Mouse (Mus musculus) kidney, postnatal 0 days (tissue): ENCODE measurements at regions not wholly inside any gene's neighbourhood (a gene's known extent, or its start where the extent isn't known, plus 50 kb on each side); places are given as distances from the start of the nearest gene placed in this dataset.

Experiments used
- ATAC-seq: fragments of 200-750 bp; cut with Nextera tagmentation; replicated peaks from 2 replicates; pipeline ENCODE4 v1.8.0; 2017; ENCODE audit warnings: low read depth, moderate number of reproducible peaks, moderate TSS enrichment, moderate library complexity; ENCODE audit not compliant: low FRiP score
- DNase-seq: peaks from one replicate; pipeline ENCODE4 v3.0.0-alpha.2; 2016; ENCODE audit warnings: low spot score
- H3K27ac ChIP-seq: fragments of 300-500 bp; sonication (generic); 2 replicates; pipeline ENCODE4 v1.5.1; 2014; ENCODE audit warnings: mild to moderate bottlenecking
- H3K27me3 ChIP-seq: fragments of 300-500 bp; sonication (generic); 2 replicates; pipeline ENCODE4 v1.6.1; 2014; ENCODE audit warnings: low read length, mixed read lengths; ENCODE audit not compliant: insufficient read depth
- H3K36me3 ChIP-seq: fragments of 300-500 bp; sonication (generic); 2 replicates; pipeline ENCODE4 v1.6.1; 2014; ENCODE audit warnings: low read length, mixed read lengths; ENCODE audit not compliant: insufficient read depth
- H3K4me1 ChIP-seq: fragments of 300-500 bp; sonication (generic); replicated peaks from 2 replicates; pipeline ENCODE4 v1.6.1; 2014; ENCODE audit warnings: antibody characterized with exemption, low read length, mixed read lengths; ENCODE audit not compliant: insufficient read depth
- H3K4me2 ChIP-seq: fragments of 300-500 bp; sonication (generic); 2 replicates; pipeline ENCODE4 v1.6.1; 2014; ENCODE audit warnings: mild to moderate bottlenecking, low read length, moderate library complexity, mixed read lengths
- H3K4me3 ChIP-seq: fragments of 300-500 bp; sonication (generic); replicated peaks from 2 replicates; pipeline ENCODE4 v1.5.1; 2014; ENCODE audit warnings: low read depth, low read length
- H3K9ac ChIP-seq: fragments of 300-500 bp; sonication (generic); 2 replicates; pipeline ENCODE4 v1.6.1; 2014; ENCODE audit warnings: low read depth, low read length
- H3K9me3 ChIP-seq: fragments of 300-500 bp; sonication (generic); replicated peaks from 2 replicates; pipeline ENCODE4 v1.6.1; 2016; ENCODE audit warnings: low read length, inconsistent platforms, mixed read lengths
- CTCF ChIP-seq: IDR thresholded peaks from 2 replicates; pipeline ENCODE4 v1.5.1; 2016; ENCODE audit warnings: antibody characterized with exemption, low read depth, mild to moderate bottlenecking, moderate library complexity
- WGBS: fragments of 180-500 bp; shearing (Covaris S2); extraction: QIAGEN DNeasy Blood & Tissue Kit; methylation state at CpG from one replicate; pipeline ENCODE4 v1.1.7; 2014; 5-methylcytosine and 5-hydroxymethylcytosine counted together

DNA sequence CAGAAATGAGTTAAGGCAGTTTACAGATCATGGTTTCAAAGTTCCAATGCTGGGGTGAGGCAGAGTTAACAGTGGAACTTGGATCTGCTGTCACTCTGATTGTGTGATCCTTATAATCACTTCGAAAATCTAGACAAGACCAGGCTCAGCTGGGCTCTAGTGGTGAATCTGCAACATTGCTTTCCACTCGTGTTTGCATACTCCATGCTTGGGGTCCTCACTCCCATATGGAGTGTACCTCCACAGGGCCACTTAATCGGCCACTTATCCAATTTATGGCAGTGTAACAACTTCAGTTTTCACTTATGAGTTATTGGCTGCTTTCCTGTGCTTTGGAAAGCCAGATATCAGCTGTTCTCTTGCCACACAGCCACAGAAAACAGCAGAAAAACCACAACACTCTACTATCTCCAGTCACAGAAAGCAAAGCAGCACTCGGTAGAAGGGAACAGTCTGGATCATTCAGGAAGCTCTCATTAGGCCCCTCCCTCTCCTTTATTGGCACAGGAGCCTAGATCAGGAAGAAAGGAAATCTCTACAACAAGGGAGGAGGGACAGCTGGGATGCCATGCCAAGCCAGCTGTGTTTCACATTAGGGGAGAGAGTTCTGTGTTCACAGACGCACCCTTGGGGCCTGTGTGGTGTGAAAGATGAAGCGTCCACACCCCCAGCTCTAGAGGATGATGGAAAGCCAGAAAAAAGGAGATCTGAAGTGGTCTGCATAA, 252.5 kb downstream of the Slc4a3 start:
- Histone ChIP-seq H3K27ac (no peak overlapping the region), H3K27me3 (no peaks in the 10 kb centered on the region), H3K4me2 (no peak overlapping the region), H3K9ac (no peak overlapping the region), H3K36me3 (no peaks in the 10 kb centered on the region), H3K4me3 (no peak overlapping the region), H3K9me3 (no peaks in the 10 kb centered on the region), H3K4me1 (no peaks in the 10 kb centered on the region)
- DNase-seq, result peak; percentile 50
- 42% methylated on average over 6 of the region's 6 CpGs for WGBS
- no peak for ATAC-seq
- TF ChIP-seq CTCF, result no peak

DNA sequence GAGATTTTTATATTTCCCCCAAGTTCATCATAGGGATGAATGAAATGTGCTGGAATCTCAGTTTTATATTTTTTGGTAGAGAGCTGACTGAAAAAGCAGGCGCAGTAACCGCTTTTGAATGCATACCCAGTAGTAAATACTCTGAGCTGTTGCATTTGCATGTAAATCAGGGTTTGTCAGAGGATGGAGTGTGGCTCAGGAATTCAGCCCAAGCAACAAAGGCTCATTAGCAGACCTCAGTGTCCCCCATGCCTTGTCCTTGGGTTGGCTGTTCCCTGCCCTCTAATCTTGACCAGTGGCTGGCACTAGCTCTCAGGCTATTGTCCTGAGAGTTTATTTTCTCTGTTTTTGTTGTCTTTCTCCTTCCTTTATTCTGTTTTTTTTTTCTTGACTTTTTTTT, 258.4 kb downstream of the Slc4a3 start:
- TF ChIP-seq CTCF, result no peak
- DNase-seq (no peak), ATAC-seq (no peak)
- no peak overlapping the region for H3K9ac ChIP-seq
- H3K4me1 ChIP-seq, result no peaks in the 10 kb centered on the region
- H3K27me3 ChIP-seq, result no peaks in the 10 kb centered on the region
- WGBS, result 74% methylated on average over 2 of the region's 2 CpGs
- H3K27ac ChIP-seq, result no peak overlapping the region
- no peak overlapping the region for H3K4me2 ChIP-seq
- H3K9me3 ChIP-seq, result no peaks in the 10 kb centered on the region
- H3K36me3 ChIP-seq, result no peaks in the 10 kb centered on the region
- H3K4me3 ChIP-seq, result no peak overlapping the region

DNA sequence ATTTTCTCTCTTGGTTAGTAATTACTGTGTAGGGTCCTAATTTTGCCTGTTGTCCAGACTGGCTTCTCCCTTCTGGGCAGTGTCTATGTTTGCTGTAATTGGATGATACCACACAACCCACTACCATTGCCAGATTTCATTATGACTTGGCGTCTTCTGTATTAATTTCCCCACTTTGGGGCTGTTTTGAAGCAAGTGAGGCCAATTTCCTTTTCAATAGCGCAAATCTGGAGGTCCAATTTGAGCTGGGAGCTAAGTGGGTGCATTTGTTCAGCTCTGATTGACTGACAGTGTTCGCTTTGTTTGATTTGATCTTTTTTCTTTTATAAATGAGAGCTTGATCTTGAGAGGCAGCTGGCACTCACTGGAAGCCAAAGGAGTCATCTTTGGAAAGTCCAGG, 266.4 kb downstream of the Slc4a3 start:
- Histone ChIP-seq H3K27ac (no peak overlapping the region), H3K36me3 (no peaks in the 10 kb centered on the region), H3K9ac (no peak overlapping the region), H3K4me2 (no peak overlapping the region), H3K9me3 (no peaks in the 10 kb centered on the region), H3K27me3 (no peaks in the 10 kb centered on the region), H3K4me3 (no peak overlapping the region), H3K4me1 (no peaks in the 10 kb centered on the region)
- TF ChIP-seq CTCF, result no peak
- DNase-seq (no peak), ATAC-seq (no peak)
- WGBS, result 85% methylated on average over 3 of the region's 3 CpGs

DNA sequence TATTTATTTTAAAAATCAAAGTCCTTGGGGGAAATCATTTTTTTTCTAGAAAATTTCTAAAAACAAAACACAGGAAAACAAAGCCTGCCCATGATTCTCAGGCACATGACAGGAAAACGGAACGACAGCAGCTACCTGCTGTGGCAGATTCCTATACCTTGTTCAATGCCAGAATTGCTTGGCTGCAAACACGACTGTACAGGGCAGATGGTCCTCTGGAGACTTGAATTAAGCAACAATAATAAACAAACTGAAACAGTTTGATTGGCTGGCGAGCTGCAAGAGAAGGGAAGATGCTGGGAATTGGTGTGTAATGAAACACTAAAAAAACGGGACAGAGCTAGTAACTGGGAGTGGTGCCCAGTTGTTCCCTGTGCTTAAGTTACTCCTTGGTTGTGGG, 280.1 kb downstream of the Slc4a3 start:
- no peak for ATAC-seq
- no peaks in the 10 kb centered on the region for H3K27me3 ChIP-seq
- no peaks in the 10 kb centered on the region for H3K4me1 ChIP-seq
- no peak overlapping the region for H3K9ac ChIP-seq
- H3K4me3 ChIP-seq, result no peak overlapping the region
- H3K9me3 ChIP-seq, result no peaks in the 10 kb centered on the region
- 38% methylated on average over 5 of the region's 5 CpGs for WGBS
- no peak for TF ChIP-seq CTCF
- DNase-seq, result no peak
- no peak overlapping the region for H3K4me2 ChIP-seq
- H3K36me3 ChIP-seq, result no peaks in the 10 kb centered on the region
- no peak overlapping the region for H3K27ac ChIP-seq

DNA sequence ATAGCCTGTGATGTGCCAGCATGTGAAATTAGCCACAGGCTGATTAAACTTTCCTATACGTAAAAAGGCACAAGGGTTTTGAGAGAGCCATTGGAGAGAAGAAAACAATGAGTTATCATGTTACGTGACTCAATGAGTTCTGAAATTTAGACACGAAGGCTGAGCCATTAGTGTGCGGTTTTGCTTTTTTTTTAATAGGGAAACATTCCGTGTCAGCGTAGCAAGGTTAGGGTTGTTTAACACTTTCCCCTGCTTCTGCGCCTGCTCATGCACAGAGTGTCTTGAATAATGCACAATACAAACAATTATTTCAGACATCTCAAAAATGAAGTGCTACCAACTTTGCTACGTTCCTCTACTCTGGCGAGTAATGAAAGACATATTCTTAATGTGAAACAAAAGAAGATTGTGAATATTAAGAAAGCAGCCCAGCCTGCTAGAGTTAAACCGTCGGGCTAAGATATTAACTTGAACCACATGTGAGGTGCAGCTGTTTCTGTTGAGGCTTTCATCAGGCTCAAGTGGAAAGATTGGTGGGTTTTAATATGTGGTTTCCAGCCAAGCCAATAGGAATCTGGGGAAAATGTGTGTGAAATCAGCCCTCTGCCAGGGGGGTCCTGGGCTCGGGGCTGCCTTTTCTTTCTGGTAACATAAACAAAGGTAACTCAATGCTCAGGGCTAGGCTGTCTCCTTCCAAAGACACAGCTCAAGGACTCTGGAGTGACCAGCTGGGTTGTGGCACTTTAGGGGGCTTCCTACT, 287.2 kb downstream of the Slc4a3 start:
- Histone ChIP-seq H3K9me3 (no peaks in the 10 kb centered on the region), H3K4me1 (no peaks in the 10 kb centered on the region), H3K9ac (no peak overlapping the region), H3K4me2 (no peak overlapping the region), H3K27me3 (no peaks in the 10 kb centered on the region), H3K4me3 (no peak overlapping the region), H3K27ac (no peak overlapping the region), H3K36me3 (no peaks in the 10 kb centered on the region)
- ATAC-seq, result no peak
- DNase-seq, result no peak
- 27% methylated on average over 12 of the region's 12 CpGs for WGBS
- TF ChIP-seq CTCF, result no peak

DNA sequence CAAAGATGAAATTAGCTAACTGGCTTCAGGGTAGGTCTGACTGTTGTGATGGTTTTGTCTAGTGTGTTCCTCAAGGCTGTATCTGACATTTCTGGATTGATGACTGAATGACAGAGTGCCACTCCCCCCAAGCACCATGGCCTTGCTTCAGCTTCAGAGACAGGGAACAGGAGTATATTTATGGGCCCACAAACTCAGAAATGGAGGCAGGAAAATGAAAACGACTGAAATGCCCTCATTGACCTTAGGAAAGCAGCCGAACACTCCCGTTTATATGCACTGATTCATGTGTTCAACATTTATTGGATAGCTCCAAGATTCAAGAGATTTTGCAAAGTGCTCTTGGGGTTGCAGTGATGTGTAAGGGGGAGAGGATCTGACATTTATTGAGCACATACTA, 288.3 kb downstream of the Slc4a3 start:
- TF ChIP-seq CTCF, result no peak
- DNase-seq (no peak), ATAC-seq (no peak)
- no peaks in the 10 kb centered on the region for H3K27me3 ChIP-seq
- H3K36me3 ChIP-seq, result no peaks in the 10 kb centered on the region
- no peaks in the 10 kb centered on the region for H3K9me3 ChIP-seq
- no peak overlapping the region for H3K4me3 ChIP-seq
- no peak overlapping the region for H3K4me2 ChIP-seq
- H3K4me1 ChIP-seq, result no peaks in the 10 kb centered on the region
- WGBS, result 42% methylated on average over 3 of the region's 3 CpGs
- H3K9ac ChIP-seq, result no peak overlapping the region
- no peak overlapping the region for H3K27ac ChIP-seq
